Mouse (Mus musculus) embryonic fibroblast, embryonic 13.5 days (primary cell): ENCODE measurements at regions not wholly inside any gene's neighbourhood (a gene's known extent, or its start where the extent isn't known, plus 50 kb on each side); places are given as distances from the start of the nearest gene placed in this dataset.

ENCODE experiments used
- CTCF ChIP-seq: IDR thresholded peaks from 2 replicates; pipeline ENCODE4 v1.5.1; 2011; ENCODE audit warnings: mild to moderate bottlenecking, control low read depth, low read length, moderate library complexity, borderline replicate concordance; ENCODE audit not compliant: insufficient read depth
- POLR2A ChIP-seq: IDR thresholded peaks from 2 replicates; pipeline ENCODE4 v1.6.1; 2011; ENCODE audit warnings: low read depth, mild to moderate bottlenecking, control low read depth, low read length, moderate library complexity

DNA sequence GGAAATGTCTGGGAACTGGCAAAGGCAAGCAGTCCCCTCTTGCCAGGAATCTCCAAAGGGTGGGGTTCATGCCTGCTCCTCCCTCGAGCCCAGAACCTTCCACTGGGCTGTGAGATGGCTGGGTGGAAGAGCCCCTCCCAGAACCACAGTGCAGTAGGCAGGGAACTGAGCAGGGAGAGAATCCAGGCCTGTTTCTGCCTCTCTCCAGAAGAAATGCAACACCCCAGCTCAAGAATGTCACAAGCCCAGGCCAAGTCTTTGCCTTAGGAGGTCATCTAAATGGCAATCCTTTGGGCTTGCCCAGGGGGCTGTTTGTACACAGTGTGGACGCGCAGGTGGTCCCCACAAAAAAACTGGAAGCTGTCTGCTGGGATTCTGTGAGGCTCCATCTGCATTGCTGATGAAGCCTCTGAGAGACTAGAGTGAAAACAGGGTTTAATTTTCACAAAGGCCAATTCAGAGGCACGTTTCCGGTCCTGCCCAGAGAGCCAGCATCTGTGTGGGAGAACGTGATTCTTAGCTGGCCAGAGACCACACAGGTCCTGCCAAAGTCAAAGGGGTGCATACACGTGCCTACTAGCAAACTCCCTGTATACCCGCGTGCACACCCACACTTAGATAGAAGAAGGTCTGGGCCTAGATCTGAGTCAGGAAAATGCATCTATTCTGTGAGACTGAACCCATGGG is 129.0 kb downstream of the Hmg20a start:
- TF ChIP-seq CTCF (no peak), POLR2A (0 out of 2 replicates have a peak, but pooled peaks have one; percentile 35)
